Mouse (Mus musculus) testis, postnatal 10 days (tissue): ENCODE results near the gene Foxr2.

ENCODE experiments used
- DNase-seq: peaks from one replicate; pipeline ENCODE4 v3.0.0; 2021; ENCODE audit warnings: low spot score

Gene Foxr2

DNA sequence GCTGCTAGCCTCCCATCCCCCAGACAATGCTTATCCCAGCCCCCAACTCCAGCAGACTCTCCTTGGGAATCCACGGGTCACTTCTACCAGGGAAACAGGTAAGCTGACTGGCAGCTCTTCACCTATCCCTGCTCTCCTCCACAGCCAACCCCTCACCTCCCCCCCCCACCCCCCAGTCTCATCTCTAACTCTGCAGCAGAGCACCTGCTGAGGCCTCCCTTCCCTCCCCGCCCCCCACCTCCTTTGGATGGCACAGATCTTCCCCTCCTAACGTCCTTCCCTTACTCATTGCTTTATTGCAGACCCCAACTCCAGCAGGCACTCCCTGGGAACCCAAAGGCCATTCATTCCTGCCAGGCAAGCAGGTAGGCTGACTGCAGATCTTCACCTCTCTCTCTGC, at the start of gene Foxr2:
Foxr2 (plus strand) TSS at position 301 of the 400 bp plus-strand sequence.
- DNase-seq: no peak

DNA sequence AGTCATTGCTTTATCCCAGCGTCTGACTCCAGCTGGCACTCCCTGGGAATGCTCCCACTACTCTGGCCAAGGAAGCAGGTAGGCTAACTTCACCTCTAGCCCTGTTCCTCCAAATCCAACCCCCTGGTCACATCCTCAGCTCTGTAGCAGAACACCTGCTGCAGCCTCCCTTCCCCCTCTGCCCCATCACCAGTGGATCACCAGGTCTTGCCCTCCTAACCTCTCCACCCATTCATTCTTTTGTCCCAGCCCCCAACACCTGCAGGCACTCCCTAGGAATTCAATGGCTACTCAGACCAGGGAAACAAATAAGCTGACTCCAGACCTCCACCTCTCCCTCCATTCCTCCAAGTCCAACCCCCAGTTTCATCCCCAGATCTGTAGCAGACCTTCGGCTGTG, 427 bp downstream of the Foxr2 start:
- DNase-seq: no peak

DNA sequence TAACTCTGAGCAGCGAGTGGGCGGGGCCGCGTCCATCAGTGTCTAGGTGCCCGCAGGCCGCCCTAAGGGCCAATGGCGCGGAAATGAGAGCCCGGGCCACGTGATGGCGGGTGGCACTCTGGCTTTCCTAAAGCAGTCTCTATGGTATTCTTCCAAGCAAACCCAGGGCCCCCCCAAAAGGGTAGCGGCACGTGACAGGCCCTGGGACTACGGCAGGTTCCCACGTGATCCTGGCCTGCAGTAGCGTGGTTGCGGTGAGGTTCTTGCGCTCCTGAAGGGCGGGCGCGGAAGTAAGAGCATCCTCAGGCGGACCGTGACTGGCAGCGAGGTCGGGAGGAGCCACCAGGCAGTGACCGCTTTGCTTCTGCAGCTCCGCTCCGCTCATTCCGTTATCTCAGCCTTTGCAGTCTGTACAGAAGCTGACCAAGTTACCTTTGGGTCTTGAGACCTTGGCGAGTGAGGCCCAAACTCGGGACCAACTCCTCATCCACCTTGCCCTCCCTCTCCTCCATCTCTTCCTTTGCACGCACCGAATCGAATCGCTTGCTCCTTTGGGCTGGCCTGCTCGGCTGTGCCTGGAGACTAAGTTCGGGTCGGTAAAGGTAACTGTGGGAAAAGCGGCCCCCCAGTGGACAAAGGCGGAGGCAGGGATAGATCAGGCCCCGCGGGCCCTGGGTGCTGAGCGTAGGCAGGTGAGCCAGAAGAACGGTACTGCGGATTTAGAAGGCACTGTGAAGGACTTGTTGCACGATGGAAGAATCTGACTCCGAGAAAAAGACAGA, 21.3 kb downstream of the Foxr2 start, which contains the start of gene Rragb:
Rragb (plus strand) TSS at position 248 of the 782 bp plus-strand sequence.
- peak; percentile 79 for DNase-seq

DNA sequence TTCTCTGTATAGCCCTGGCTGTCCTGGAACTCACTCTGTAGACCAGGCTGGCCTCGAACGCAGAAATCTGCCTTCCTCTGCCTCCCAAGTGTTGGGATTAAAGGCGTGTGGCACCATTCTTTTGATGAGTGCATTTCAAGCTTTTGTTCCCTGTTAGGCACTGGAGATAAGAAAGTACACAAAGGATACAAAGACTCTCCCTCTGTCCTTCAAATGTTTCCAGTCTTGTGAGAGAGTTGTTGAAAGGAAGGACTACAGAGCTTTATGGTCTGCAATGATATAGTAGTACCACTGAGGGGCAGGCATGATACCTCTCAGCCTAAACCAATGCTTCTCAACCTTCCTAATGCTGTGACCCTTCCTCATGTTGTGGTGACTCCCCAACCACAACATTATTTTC, 24.1 kb downstream of the Foxr2 start:
- DNase-seq: no peak

DNA sequence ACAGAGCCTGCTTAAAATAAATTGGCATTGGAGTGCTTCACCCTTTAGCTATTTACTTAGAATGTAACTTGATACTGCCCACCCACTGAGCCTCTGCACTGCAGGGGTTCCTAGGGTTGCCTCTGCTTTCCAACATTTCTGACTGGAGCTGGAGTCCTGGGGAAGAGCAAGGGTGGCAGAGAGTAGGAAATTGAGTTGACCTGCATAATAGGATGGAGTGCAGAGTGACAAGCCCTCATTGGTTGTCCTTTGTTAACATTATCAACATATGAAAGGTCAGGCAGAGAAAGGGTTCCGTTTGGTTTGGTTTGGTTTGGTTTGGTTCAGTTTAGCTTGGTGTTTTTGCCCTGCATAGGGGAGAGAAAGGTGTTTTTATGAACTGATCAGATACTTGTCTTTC, 33.2 kb downstream of the Foxr2 start:
- no peak for DNase-seq

DNA sequence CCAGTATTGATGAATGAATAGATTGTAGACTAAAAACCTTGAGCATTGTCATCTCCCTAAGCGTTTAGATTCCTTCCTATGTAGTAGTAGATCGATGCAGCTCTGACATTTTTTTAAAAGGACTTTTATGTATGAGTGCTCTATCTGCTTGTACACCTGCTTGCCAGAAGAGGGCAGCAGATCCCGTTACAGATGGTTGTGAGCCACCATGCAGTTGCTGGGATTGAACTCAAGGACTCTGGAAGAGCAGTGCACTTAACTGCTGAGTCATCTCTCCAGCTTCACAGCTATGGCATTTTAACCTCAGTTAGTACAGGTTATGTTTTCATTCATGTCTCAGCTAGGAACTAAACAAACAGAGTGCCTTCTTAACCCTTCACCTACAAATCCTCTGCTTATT, 36.7 kb downstream of the Foxr2 start:
- peak; percentile 41 for DNase-seq

DNA sequence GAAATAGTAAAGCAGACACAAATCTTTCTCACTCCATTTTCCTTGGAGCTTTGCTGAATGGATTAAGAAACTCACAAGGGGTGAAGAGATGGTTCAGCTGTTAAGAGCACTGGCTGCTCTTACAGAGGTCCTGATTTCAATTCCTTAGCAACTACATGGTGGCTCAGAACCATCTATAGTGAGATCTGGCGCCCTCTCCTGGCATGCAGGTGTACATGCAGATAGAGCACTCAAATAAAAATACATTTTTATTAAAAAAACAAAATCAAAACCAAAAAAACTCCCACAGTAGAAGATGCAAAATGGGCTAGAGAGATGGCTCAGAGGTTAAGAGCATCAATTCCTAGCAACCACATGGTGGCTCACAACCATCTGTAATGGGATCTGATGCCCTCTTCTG, 56.2 kb downstream of the Foxr2 start:
- DNase-seq: peak; percentile 46

DNA sequence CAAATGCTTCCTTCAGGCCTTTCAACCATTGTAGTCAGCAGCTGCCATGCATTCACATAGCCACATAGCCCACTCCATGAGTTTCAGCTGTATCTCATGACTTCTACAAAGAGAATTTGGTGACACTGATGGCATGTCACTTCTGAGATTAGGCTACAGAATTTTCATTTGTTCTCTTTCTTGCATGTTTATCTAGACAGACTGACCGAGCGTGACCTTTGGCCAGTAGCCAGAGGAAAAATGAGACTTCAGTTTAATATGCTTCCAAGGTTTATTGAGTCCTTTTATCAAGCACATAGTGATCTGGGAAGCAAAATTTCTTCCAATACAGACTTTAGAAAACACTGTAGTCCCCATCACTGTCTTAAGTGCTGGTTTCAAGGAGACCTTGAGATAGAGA, 63.6 kb downstream of the Foxr2 start:
- DNase-seq: peak; percentile 41
